Mouse (Mus musculus) v-Abl transformed pro-B cells (cell line): Measurements from ENCODE around the gene Aldh2.
"Not testable (repeated sequence)": the region's sequence is repeated elsewhere in the genome, so short reads cannot be mapped to it uniquely, and the experiment has no call there.

Experiments
- in situ Hi-C, 2 experiments: fragments of 400-800 bp; cut with MboI; formaldehyde crosslinking; loops; one replicate each; pipeline ENCODE4 v1.15.1; 2025; ENCODE audit not compliant: unreplicated experiment in 2 of 2

Aldh2 gene

GRCm38 (mm10) chr5:121564468-121564895 lies 29.1 kb downstream of the Aldh2 start:
- in situ Hi-C loops, result loop anchor here in 1 of 2 experiments (5.0 kb wide), 1 partner anchor 33 kb away; no protein-coding TSS in a partner anchor

- in situ Hi-C loops, result loop anchor here in 1 of 2 experiments (5.0 kb wide), 1 partner anchor 35 kb away; no protein-coding TSS in a partner anchor
Observed at GRCm38 (mm10) chr5:121562436-121562835, 31.2 kb downstream of the Aldh2 start.

GRCm38 (mm10) chr5:121549196-121549595 lies 44.4 kb downstream of the Aldh2 start:
- in situ Hi-C loops, result loop anchor here (5.0 to 10.0 kb wide), 2 partner anchors 56 to 58 kb away; no protein-coding TSS in a partner anchor

- in situ Hi-C loops, result loop anchor here (5.0 to 10.0 kb wide), 2 partner anchors 58 to 60 kb away; no protein-coding TSS in a partner anchor
Observed at GRCm38 (mm10) chr5:121547084-121547483, 46.5 kb downstream of the Aldh2 start.

- in situ Hi-C loops, result loop anchor here (5.0 to 10.0 kb wide), 2 partner anchors 58 to 61 kb away; no protein-coding TSS in a partner anchor
Observed at GRCm38 (mm10) chr5:121546530-121546895, 47.1 kb downstream of the Aldh2 start.

- in situ Hi-C loops, result loop anchor here (5.0 to 10.0 kb wide), 2 partner anchors 59 to 61 kb away; no protein-coding TSS in a partner anchor
Observed at GRCm38 (mm10) chr5:121545793-121546529, 47.7 kb downstream of the Aldh2 start, which contains the start of gene Mapkapk5. Mapkapk5 (minus strand) TSS chr5:121545905.

- in situ Hi-C loops, result loop anchor here (5.0 to 10.0 kb wide), 2 partner anchors 60 to 62 kb away; no protein-coding TSS in a partner anchor
Observed at GRCm38 (mm10) chr5:121544910-121545792, 48.5 kb downstream of the Aldh2 start, which contains the start of the genes Adam1a and Gm42878. Adam1a (minus strand) TSS chr5:121545482. Gm42878 (minus strand) TSS chr5:121545482.

- in situ Hi-C loops, result loop anchor here in 1 of 2 experiments (10.0 kb wide), 1 partner anchor 61 kb away; no protein-coding TSS in a partner anchor
Observed at GRCm38 (mm10) chr5:121543370-121543769, 50.3 kb downstream of the Aldh2 start.

GRCm38 (mm10) chr5:121541235-121541634 lies 52.4 kb downstream of the Aldh2 start:
- in situ Hi-C loops, result loop anchor here in 1 of 2 experiments (10.0 kb wide), 1 partner anchor 64 kb away; no protein-coding TSS in a partner anchor

GRCm38 (mm10) chr5:121540066-121540465 lies 53.6 kb downstream of the Aldh2 start:
- in situ Hi-C loops, result loop anchor here in 1 of 2 experiments (10.0 kb wide), 1 partner anchor 65 kb away; no protein-coding TSS in a partner anchor

GRCm38 (mm10) chr5:121537588-121537987 lies 56.0 kb downstream of the Aldh2 start:
- in situ Hi-C loops, result no loop called here

GRCm38 (mm10) chr5:121536921-121537555 lies 56.6 kb downstream of the Aldh2 start:
- in situ Hi-C loops, result no loop called here

GRCm38 (mm10) chr5:121535116-121535515 lies 58.5 kb downstream of the Aldh2 start:
- in situ Hi-C loops, result no loop called here

GRCm38 (mm10) chr5:121534521-121534920 lies 59.1 kb downstream of the Aldh2 start:
- in situ Hi-C loops, result no loop called here

GRCm38 (mm10) chr5:121526961-121527360 lies 66.7 kb downstream of the Aldh2 start:
- in situ Hi-C loops, result no loop called here

GRCm38 (mm10) chr5:121526526-121526925 lies 67.1 kb downstream of the Aldh2 start:
- in situ Hi-C loops, result no loop called here

GRCm38 (mm10) chr5:121525774-121526450 lies 67.7 kb downstream of the Aldh2 start:
- in situ Hi-C loops, result no loop called here

GRCm38 (mm10) chr5:121519758-121520157 lies 73.9 kb downstream of the Aldh2 start:
- in situ Hi-C loops, result not testable (repeated sequence)

- in situ Hi-C loops, result no loop called here
Observed at GRCm38 (mm10) chr5:121518983-121519382, 74.6 kb downstream of the Aldh2 start.
